Mouse (Mus musculus): ENCODE measurements around the gene Olfr1342.
A peak's percentile ranks its signal among the peaks of the same experiment; 100 is the strongest.

GRCm38 (mm10) chr4:118645234-118645633 lies 47.3 kb downstream of the Olfr1342 start:
- TF ChIP-seq CTCF (IDR thresholded peaks at IDR 0.05) (peak; percentile 84), EP300 (IDR thresholded peaks at IDR 0.05) (no peak)
